Mouse (Mus musculus) ES-E14 (cell line): ENCODE data around the gene Rhbg. TPM values are rescaled to one million over a fixed set of nuclear protein-coding genes. Genes with fewer than 3 reads are reported as not detected.

Experiments used
- DNase-seq: peaks from one replicate; pipeline ENCODE4 v3.0.0-alpha.2; 2013; ENCODE audit warnings: low read depth, low spot score
- H3K27ac ChIP-seq: 2 replicates; pipeline ENCODE4 v1.5.1; 2012; ENCODE audit warnings: low read depth, mild to moderate bottlenecking, low read length, moderate library complexity, mixed read lengths; ENCODE audit not compliant: poor library complexity, insufficient read depth, severe bottlenecking
- H3K36me3 ChIP-seq: 2 replicates; pipeline ENCODE4 v1.6.1; 2012; ENCODE audit warnings: mild to moderate bottlenecking, low read length, moderate library complexity, mixed read lengths; ENCODE audit not compliant: control insufficient read depth, poor library complexity, insufficient read depth, severe bottlenecking
- H3K4me1 ChIP-seq, 2 experiments: fragments of 150-350 bp in 1 of 2; sonication (generic) in 1 of 2; 2 replicates each; pipeline ENCODE4 v1.6.1; 2012; ENCODE audit warnings: low read length in 2 of 2, mild to moderate bottlenecking in 1 of 2, mixed read lengths in 1 of 2; ENCODE audit not compliant: control insufficient read depth in 2 of 2, insufficient read depth in 2 of 2, poor library complexity in 1 of 2
- H3K4me3 ChIP-seq, 2 experiments: fragments of 150-350 bp in 1 of 2; sonication (generic) in 1 of 2; 2 replicates each; pipeline ENCODE4 v1.5.1; 2012; ENCODE audit warnings: low read length in 2 of 2, low read depth in 1 of 2, mild to moderate bottlenecking in 1 of 2, mixed read lengths in 1 of 2; ENCODE audit not compliant: insufficient read depth in 1 of 2, poor library complexity in 1 of 2, severe bottlenecking in 1 of 2
- H3K9ac ChIP-seq: 2 replicates; pipeline ENCODE4 v1.6.1; 2012; ENCODE audit warnings: low read depth, mild to moderate bottlenecking, low read length, mixed read lengths; ENCODE audit not compliant: poor library complexity, insufficient read depth, severe bottlenecking
- H3K9me3 ChIP-seq: fragments of 150-350 bp; sonication (generic); 2 replicates; pipeline ENCODE4 v1.6.1; 2012; ENCODE audit warnings: low read depth, mild to moderate bottlenecking, low read length; ENCODE audit not compliant: control insufficient read depth, insufficient read depth
- CHD2 ChIP-seq: IDR thresholded peaks from 2 replicates; pipeline ENCODE4 v1.6.1; 2014; ENCODE audit warnings: mild to moderate bottlenecking, low read depth, low read length, inconsistent platforms
- HCFC1 ChIP-seq: IDR thresholded peaks from 2 replicates; pipeline ENCODE4 v1.6.1; 2012; ENCODE audit warnings: low read length, inconsistent platforms, borderline replicate concordance; ENCODE audit not compliant: insufficient read depth
- MAFK ChIP-seq: IDR thresholded peaks from 2 replicates; pipeline ENCODE4 v1.6.1; 2014; ENCODE audit warnings: mild to moderate bottlenecking, low read depth, low read length, inconsistent platforms; ENCODE audit not compliant: insufficient read depth
- ZC3H11A ChIP-seq: IDR thresholded peaks from 2 replicates; pipeline ENCODE4 v1.6.1; 2012; ENCODE audit warnings: low read depth, mild to moderate bottlenecking, inconsistent platforms, low read length, borderline replicate concordance
- ZNF384 ChIP-seq: IDR thresholded peaks from 2 replicates; pipeline ENCODE4 v1.6.1; 2012; ENCODE audit warnings: low read depth, low read length, inconsistent platforms
- in situ Hi-C, 2 experiments: fragments of 600-800 bp; cut with MboI; formaldehyde crosslinking; loops; one replicate each; pipeline ENCODE4 v1.15.1; 2025; ENCODE audit warnings: low sequenced_read_pairs in 2 of 2, inconsistent platforms in 1 of 2; ENCODE audit not compliant: unreplicated experiment in 2 of 2
- total RNA-seq: library from RNA; depleted of rRNA; stranded (reverse); fragments of 300-350 nt; gene quantifications from 2 replicates; pipeline ENCODE4 v1.2.3, GENCODE M21; 2012

Rhbg gene
- total RNA-seq, 1 experiment = 3.4 TPM

- Histone ChIP-seq H3K36me3 (no peaks in the 10 kb centered on the region), H3K9me3 (no peaks in the 10 kb centered on the region), H3K27ac (no peak overlapping the region), H3K9ac (no peak overlapping the region), H3K4me3 (no peak overlapping the region), H3K4me1 (peaks cover 3 to 18% of the 10 kb centered on the region in 2 experiments; a peak in 2 of 4 replicates)
- TF ChIP-seq ZNF384 = no peak
- no peak for TF ChIP-seq ZC3H11A
- no peak for TF ChIP-seq CHD2
- no peak for TF ChIP-seq HCFC1
- no peak for TF ChIP-seq MAFK
- DNase-seq = no peak
- in situ Hi-C loops = no loop called here
These were observed 28.2 kb downstream of the Rhbg start for GRCm38 (mm10) chr3:88226101-88226845.

DNA sequence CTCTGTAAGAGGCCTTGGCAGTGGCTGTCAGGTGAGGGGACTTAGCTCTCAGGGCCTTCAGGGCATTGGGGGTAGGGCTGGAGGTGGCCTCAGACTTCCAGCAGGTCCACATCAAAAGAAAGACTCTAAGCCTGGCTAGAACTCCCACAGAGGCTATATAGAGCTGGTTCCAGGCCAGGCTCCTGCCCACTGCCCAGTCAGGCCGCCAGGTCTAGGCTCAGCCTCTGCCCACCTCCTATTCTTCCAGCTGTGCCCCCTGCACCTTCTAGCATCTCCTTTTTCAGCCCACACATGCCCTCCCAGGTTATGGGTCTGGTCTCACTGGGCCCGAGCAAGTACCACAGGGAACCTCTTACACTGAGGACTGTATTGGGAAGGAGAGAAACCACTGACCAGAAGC, 29.6 kb downstream of the Rhbg start:
- TF ChIP-seq MAFK = no peak
- no peak for TF ChIP-seq CHD2
- TF ChIP-seq ZC3H11A = no peak
- TF ChIP-seq HCFC1 = no peak
- TF ChIP-seq ZNF384 = no peak
- H3K36me3 ChIP-seq = no peaks in the 10 kb centered on the region
- no peak overlapping the region for H3K27ac ChIP-seq
- peaks cover under 1 to 10% of the 10 kb centered on the region in 2 experiments; a peak in 2 of 4 replicates for H3K4me1 ChIP-seq
- in situ Hi-C loops = no loop called here
- no peak overlapping the region for H3K9ac ChIP-seq
- no peak overlapping the region for H3K4me3 ChIP-seq
- H3K9me3 ChIP-seq = no peaks in the 10 kb centered on the region
- no peak for DNase-seq

DNA sequence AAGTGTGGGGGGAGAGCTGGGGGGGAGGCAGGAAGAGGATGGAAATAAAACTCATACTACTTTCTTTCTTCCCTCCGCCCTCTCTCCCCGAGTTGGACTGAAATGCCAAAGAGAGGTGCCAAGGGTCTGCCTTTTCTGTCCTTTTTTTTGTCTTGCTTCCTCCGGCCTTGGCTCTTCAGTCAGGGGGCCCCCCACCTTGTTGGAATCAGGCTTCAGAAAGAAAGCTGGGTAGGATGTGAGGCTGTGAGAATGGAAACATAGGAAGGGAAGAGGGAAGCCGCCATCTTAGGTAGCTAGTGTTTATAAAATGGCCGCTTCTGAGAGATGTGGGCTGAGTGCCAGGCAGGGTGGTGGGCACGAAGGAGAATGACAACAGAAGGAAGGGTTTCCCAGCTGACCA, 32.1 kb downstream of the Rhbg start:
- in situ Hi-C loops = no loop called here
- Histone ChIP-seq H3K4me1 (peaks cover 0 to 3% of the 10 kb centered on the region in 2 experiments; a peak in 2 of 4 replicates), H3K36me3 (no peaks in the 10 kb centered on the region), H3K4me3 (no peak overlapping the region), H3K27ac (no peak overlapping the region), H3K9me3 (no peaks in the 10 kb centered on the region), H3K9ac (no peak overlapping the region)
- TF ChIP-seq CHD2 = no peak
- TF ChIP-seq ZNF384 = no peak
- peak; percentile 45 for TF ChIP-seq ZC3H11A
- TF ChIP-seq HCFC1 = no peak
- no peak for TF ChIP-seq MAFK
- DNase-seq = no peak

DNA sequence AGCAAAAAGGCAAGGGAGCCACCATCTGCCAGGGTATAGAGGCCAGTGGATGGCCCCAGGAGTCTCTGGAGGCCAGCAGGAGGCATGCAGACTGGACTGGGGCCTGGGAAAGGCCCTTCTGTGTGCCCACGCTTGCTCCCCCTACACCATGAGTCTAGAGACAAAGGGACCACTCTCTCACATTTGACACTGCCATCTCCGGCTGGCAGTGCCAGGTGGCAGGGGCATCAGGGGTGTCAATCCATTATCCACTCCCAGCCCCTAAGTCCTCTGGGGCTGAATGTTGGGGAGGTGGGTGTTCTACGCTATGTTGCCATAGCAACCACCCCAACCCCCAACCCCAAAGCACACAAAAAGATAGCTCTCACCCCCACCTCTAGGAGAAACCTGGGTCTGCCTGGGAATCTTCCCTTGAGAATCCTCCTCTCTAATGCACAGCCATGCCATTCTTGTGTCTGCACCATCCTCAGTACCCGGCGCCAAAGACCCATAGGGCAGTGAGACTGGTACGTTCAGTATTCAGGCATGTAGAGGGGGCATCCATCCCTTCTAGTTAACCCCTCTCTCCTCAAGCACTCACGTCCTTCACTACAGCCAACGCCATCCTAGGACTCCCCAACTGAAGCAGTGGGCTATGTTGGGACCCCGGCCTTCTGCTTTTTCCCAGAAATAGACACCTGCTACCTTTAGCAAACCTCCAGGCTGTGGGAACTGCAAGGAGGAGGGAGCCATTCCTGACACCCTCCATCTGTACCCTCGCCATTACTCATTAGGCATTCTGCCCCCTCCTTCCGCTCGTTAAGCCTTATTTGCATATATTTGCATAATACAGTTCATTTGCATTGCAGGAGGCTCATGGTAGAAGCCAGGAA, 32.8 kb downstream of the Rhbg start:
- in situ Hi-C loops = no loop called here
- Histone ChIP-seq H3K27ac (no peak overlapping the region), H3K4me3 (no peak overlapping the region), H3K36me3 (no peaks in the 10 kb centered on the region), H3K4me1 (peaks cover 0 to 2% of the 10 kb centered on the region in 2 experiments; a peak in 1 of 4 replicates), H3K9ac (no peak overlapping the region), H3K9me3 (no peaks in the 10 kb centered on the region)
- DNase-seq = no peak
- TF ChIP-seq HCFC1 (no peak), CHD2 (no peak), MAFK (no peak), ZNF384 (no peak), ZC3H11A (no peak)
